Mouse (Mus musculus): ENCODE measurements around the gene Usp33.
"Not testable (repeated sequence)": the region's sequence is repeated elsewhere in the genome, so short reads cannot be mapped to it uniquely, and the experiment has no call there.

Usp33 gene

DNA sequence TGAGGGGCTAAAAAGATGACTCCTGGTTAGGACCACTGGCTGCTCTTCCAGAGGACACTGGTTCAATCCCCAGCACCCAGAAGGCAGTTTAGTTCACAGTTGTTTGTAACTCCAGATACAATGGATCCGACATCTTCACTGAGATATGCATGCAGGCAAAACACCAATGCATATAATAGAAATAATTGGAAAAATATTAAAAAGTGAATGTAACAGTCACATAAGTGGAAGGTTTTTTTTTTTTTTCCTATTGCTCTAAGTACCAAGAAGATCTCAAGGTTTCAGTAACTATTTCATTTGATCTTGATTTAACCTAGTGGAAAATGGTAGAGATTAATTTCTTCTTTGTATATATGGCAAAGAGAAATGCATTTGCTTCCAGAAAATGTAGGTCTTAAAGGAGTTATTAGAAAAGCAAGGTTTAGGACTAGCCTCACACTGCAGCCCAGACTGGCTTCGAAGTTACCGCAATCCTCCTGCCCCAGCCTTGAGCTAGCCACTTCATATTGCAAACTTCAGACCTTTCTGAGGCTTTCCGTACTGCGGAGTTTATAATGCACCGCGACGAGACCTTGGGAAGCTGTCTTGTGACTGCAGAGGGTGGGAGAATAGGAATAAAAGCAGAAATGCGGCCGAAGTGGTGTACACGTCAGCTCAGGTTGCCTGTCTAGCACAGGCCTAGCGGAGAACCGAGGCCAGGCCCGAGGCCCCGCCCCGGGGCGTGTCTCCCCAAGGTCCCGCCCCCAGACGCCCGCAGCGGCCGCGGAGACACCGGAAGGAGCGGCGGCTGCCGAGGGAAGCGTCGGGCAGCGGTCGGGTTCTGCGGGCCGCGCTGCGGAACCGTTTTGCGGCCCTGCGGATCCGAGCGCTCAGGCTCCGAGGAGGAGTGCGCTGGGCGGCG, at the start of gene Usp33:
TSS of gene Usp33 (plus strand) at position 747 of the 901 bp plus-strand sequence.
- DNase-seq (ENCODE audit: low spot score), result peak; percentile 94

DNA sequence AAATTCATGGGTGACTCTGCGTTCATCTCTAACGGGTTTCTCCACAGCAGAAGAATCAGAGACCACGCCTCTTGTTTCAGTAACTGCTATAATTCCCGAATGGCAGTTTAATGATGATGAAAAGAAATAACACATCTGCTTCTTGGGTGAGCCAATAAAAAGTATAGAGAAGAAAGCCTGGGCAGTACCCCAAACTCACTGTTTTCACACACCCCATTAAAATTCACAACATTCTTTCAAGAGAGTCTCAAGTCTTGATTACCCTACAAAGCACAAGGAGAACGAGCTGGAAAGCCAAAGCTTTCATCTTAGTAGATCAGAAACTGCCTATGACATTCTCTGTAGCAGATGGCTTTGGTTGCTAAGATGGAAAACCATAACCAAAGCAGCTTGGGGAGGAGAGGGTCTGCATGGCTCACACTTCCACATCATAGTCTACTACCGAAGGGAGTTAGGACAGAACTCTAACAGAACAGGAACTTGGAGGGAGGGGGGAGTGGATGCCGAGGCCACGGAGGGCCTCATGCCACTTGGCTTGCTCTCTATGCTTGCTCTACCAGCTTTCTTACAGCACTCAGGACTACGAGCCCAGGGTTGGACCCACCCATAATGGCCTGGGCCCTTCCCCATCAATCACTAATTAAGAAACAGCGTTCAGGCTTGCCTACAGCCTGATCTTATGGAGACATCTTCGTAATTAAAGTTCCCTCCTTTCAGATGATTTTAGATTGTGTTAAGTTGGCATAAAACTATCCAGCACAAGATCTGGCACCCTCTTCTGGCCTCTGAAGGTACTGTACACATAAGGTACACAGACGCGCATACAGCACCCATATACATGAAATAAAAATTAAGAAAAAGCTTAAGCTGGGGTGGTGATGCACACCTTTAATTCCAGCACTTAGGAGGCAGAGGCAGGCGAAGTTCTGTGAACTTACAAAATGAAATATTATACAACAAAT, 45.6 kb upstream of the Usp33 start:
- DNase-seq (ENCODE audit: low spot score), result no peak

DNA sequence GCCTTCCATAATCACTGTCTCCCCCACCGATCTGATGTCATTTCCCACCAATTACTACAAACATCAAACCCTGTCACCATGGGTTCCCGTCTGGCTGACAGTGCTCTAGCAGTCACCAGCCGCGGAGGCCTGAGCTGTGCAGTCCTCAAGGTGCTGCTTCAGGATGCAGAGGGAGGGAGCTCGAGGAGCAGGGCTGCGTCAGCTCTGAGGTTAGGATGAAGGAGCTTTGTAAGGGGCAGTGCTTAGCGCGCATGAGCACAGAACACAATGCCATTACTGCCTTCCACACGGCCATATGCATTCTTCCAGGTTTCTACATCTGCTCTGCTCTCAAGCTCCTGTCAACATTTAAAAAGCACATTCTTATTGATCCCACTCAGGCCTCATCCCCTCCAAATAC, 43.3 kb upstream of the Usp33 start:
- DNase-seq (ENCODE audit: low spot score), result no peak

DNA sequence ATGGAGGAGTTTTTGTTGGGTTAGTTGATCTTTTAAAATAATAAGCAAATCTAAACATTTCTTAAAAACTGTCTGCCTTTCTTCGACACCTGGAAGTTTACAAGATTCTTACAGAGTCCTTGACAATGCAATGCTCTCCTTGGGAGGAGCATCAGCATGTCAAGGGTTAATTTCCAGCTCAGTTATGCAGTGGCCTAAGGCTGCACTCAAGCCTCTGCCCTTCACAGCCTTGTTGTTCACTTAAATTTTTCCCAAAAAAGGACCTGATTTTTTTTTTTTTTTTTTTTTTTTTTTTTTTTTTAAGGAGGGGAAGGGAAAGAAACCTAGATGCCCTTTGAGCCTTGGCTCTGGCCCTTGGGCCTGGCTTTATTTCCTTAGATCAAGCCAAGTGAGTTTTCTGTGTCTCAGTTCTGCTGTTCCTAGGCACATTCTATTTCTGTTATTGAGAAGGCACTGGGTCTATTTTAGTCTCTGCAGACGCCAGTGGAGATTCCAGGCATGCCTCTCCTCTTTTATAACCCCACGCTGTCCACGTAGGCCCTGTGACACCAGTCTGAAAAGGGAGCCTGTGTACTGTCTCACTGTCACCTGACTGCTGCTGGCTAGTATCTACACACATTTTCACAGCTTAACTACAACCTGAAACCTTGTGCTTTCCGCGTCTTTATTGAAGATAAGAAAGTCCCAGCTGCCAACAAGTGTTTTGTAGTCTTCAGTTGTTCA, 42.0 kb upstream of the Usp33 start:
- no peak for DNase-seq (ENCODE audit: low spot score)

- DNase-seq (ENCODE audit: low spot score), result no peak
Measured at GRCm38 (mm10) chr3:152305080-152305479, 41.2 kb upstream of the Usp33 start.

GRCm38 (mm10) chr3:152305971-152306370, 40.3 kb upstream of the Usp33 start:
- no peak for DNase-seq (ENCODE audit: low spot score)

DNA sequence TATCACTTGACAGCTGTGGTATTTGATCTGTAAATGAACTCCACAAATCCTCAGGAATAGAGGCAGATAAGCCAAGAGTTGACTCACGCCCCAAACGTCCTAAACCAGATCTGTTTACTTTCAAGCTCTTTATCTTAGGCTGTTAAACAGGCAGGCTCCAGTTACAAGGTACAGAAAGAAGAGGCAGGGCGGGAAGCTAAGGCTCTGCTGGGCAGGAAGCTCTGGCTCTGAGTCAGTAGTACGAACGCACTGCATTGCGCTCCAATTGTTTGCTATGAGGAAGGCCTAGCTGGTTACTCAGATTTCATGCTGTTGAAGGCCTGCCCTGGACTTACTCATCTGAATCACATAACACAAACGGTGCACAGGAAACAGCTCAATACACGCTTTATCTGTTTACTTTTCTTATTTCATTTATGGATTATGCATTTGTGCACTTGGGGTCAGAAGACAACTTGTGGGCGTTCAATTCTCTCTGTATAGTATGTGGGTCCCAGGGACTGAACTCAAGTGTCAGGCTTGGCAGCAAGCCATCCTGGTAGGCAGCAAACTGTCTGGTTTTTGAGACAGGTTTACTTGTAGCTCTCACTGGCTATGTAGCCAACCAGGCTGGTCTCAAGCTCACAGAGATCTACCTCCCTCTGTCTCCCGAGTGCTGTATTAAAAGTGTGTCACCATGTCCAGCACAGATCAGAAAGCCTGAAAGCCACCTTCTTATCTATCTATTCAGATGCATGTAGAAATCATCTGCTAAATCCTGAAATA, 37.6 kb upstream of the Usp33 start:
- no peak for DNase-seq (ENCODE audit: low spot score)

DNA sequence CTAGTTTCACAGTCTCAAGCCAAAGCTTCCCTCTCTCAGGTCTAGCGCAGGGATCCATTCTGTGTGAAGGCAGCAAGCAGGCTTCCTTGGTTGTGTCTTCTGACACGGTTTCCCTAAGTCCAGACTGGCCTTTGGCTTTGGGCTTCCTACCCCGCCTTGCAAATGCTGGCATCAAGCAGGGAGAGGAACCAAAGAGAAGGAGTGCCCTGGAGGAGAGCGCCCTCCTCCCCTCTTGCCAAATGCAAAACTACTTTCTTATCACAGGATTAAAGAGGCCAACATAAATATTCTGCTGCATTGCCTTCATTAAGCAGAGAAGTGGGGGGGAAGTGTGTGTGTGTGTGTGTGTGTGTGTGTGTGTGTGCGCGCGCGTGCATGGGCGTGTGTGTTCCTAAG, 37.0 kb upstream of the Usp33 start:
- DNase-seq (ENCODE audit: low spot score), result no peak

DNA sequence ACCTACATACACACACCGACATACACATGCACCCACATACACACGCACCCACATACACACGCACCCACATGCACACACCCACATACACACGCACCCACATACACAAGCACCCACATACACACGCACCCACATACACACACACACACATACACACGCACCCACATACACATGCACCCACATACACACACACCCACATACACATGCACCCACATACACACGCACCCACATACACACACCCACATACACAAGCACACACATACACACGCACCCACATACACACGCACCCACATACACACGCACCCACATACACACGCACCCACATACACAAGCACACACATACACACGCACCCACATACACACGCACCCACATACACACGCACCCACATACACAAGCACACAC, 31.6 kb upstream of the Usp33 start:
- DNase-seq (ENCODE audit: low spot score), result not testable (repeated sequence)

DNA sequence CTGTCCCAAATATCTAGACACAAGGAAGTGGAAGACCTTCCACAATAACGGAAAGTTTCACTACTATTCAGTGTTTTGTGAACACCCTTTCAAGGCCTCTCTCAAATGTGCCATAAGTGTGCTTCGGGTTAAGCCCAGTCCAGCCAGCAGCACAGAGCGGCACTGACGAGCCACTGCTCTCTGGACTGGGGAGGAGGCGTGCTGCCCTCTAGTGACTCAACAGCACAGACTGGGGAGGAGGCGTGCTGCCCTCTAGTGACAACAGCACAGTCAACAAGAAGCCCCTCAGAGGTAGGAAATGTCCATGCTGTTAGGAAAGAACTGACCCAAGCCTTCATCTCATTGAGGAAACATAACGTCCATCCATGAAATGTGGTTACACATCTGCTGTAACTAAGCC, 30.7 kb upstream of the Usp33 start:
- peak; percentile 64 for DNase-seq (ENCODE audit: low spot score)

GRCm38 (mm10) chr3:152316447-152317173, 29.7 kb upstream of the Usp33 start:
- DNase-seq (ENCODE audit: low spot score), result not testable (repeated sequence)

GRCm38 (mm10) chr3:152320972-152321645, 25.2 kb upstream of the Usp33 start:
- no peak for DNase-seq (ENCODE audit: low spot score)

DNA sequence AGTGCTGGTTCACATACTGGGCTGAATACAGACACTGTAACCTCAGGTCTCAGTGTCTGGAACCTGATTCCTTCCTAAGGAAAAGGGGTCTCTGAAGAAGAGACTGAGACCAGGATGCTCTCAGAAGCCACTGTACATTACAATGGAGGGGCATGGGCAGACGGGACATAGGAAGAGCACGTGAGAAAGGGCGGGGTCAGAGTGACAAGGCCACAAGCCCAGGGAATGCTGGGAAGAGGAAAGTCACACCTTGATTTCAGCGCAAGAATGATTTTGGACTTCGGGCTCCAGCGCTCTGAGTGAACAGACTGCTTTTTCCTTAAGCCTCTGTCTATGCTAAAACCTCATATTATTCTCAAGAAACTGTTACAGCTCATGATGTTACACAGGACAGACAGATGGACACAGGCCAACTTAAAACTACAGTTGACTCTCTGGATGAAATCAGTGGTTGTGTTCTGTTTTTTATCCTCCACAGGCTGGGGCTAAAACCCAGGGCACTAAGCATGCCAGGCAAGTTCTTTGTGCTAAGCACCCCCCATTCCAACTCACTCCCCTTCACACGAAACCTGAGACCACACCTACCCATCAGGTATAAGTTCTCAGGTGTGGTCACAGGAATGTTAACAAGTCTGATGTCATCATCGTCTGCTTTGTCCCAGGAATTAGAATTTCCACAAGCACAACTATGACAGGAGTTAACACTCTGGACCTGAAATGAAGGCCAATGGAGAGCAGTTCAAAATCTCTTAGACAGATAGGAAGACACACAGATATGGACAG, 24.3 kb upstream of the Usp33 start:
- no peak for DNase-seq (ENCODE audit: low spot score)

- no peak for DNase-seq (ENCODE audit: low spot score)
Measured at GRCm38 (mm10) chr3:152332104-152332503, 14.2 kb upstream of the Usp33 start.

GRCm38 (mm10) chr3:152332545-152333300, 13.6 kb upstream of the Usp33 start:
- no peak for DNase-seq (ENCODE audit: low spot score)

DNA sequence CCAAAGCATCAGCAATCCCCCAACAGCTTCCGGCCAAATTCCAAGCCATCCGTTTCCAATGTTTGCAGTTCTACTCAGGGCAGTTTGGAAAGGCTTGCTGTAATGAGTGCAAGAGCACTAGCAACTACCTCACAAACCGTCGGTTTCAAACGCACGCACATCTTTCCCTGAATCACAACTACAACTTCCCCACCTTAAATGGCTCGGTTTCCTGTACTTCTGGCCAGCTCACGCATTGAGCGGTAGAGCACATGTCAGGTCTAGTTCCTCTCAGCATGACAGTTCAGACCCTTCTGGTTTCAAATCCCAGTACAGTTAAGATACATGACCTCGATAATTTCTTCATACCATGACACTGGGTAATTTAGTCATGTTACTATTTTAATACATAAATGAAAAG, 12.6 kb upstream of the Usp33 start:
- DNase-seq (ENCODE audit: low spot score), result no peak

DNA sequence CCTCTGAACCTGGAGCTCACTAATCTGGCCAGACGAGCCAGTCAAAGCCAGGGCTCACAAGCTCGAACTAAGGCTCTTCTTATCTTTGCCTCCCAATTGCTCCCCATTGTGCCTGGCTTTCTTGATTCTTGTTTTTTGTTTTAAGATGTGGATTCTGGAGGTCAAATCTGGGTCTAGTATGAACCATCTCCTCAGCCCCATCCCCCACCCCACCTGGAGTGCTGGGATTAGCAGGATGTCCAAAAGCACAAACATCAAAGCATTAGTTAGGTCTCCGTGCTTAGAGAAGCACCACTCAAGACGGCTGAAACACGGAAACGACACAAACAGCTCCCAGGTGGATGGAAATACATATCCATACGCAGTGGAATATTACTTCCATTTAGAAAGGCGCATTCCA, 10.2 kb upstream of the Usp33 start:
- DNase-seq (ENCODE audit: low spot score), result no peak

GRCm38 (mm10) chr3:152339862-152340557, 6.3 kb upstream of the Usp33 start, which contains the start of gene Miga1:
Gene Miga1, minus strand, starts transcription at chr3:152340407.
- DNase-seq (ENCODE audit: low spot score), result peak; percentile 34
